Mouse (Mus musculus) heart, embryonic 16.5 days (tissue): ENCODE results near the gene Adgrl2. TPM values are rescaled to one million over a fixed set of nuclear protein-coding genes. Genes with fewer than 3 reads are reported as not detected.

ENCODE experiments used
- ATAC-seq: fragments of 200-750 bp; cut with Nextera tagmentation; replicated peaks from 2 replicates; pipeline ENCODE4 v1.8.0; 2017; ENCODE audit warnings: moderate number of reproducible peaks; ENCODE audit not compliant: insufficient read depth, low FRiP score; ENCODE audit errors: extremely low read depth
- H3K27ac ChIP-seq: fragments of 300-500 bp; sonication (generic); 2 replicates; pipeline ENCODE4 v1.5.1; 2014; ENCODE audit warnings: mild to moderate bottlenecking, low read length, control low read depth, moderate library complexity
- H3K27me3 ChIP-seq: fragments of 300-500 bp; sonication (generic); 2 replicates; pipeline ENCODE4 v1.6.1; 2014; ENCODE audit warnings: low read length, mixed read lengths; ENCODE audit not compliant: control insufficient read depth, insufficient read depth
- H3K36me3 ChIP-seq: fragments of 300-500 bp; sonication (generic); 2 replicates; pipeline ENCODE4 v1.6.1; 2014; ENCODE audit not compliant: control insufficient read depth, insufficient read depth
- H3K4me1 ChIP-seq: fragments of 300-500 bp; sonication (generic); 2 replicates; pipeline ENCODE4 v1.6.1; 2014; ENCODE audit warnings: low read length, mixed read lengths; ENCODE audit not compliant: control insufficient read depth, insufficient read depth
- H3K4me2 ChIP-seq: fragments of 300-500 bp; sonication (generic); 2 replicates; pipeline ENCODE4 v1.6.1; 2014; ENCODE audit warnings: low read depth, mild to moderate bottlenecking, control low read depth, low read length
- H3K4me3 ChIP-seq: fragments of 300-500 bp; sonication (generic); 2 replicates; pipeline ENCODE4 v1.5.1; 2014; ENCODE audit warnings: mild to moderate bottlenecking, control low read depth, low read length
- H3K9ac ChIP-seq: fragments of 300-500 bp; sonication (generic); 2 replicates; pipeline ENCODE4 v1.6.1; 2014; ENCODE audit warnings: low read length, control low read depth
- H3K9me3 ChIP-seq: fragments of 300-500 bp; sonication (generic); replicated peaks from 2 replicates; pipeline ENCODE4 v1.6.1; 2016; ENCODE audit warnings: low read length; ENCODE audit not compliant: control insufficient read depth
- WGBS: fragments of 180-500 bp; shearing (Covaris S2); extraction: QIAGEN DNeasy Blood & Tissue Kit; methylation state at CpG from one replicate; pipeline ENCODE4 v1.1.7; 2014; 5-methylcytosine and 5-hydroxymethylcytosine counted together
- polyA plus RNA-seq: library from polyadenylated mRNA; unstranded; fragments of >200 nt; fragmentation: Nextera tagmentation; extraction: Ambion mirVana; gene quantifications from 2 replicates; pipeline ENCODE4 v1.2.1, GENCODE M21; 2015

Gene Adgrl2
- polyA plus RNA-seq, 1 experiment from 2014 or later, result 32.7 TPM

DNA sequence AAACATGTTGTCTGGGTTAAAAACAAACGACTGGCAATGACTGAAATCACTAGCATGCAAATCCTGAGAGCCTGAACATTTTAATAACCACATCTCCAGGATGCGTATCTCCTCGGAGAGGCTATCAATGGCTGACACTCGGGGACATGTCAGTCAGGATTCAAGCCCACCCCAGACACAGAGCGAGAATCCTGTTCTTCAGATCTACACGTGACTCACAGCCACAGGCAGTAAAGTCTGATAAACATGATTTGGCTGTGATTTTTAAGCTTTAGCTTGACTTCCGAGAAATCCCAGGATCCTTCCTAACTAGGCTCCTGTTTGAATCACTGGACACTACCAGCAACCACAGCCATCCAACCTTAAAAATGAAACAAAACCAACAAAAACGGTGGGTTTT, 44.8 kb downstream of the Adgrl2 start:
- Histone ChIP-seq H3K4me1 (peaks cover 14% of the 10 kb centered on the region), H3K27ac (no peak overlapping the region)

DNA sequence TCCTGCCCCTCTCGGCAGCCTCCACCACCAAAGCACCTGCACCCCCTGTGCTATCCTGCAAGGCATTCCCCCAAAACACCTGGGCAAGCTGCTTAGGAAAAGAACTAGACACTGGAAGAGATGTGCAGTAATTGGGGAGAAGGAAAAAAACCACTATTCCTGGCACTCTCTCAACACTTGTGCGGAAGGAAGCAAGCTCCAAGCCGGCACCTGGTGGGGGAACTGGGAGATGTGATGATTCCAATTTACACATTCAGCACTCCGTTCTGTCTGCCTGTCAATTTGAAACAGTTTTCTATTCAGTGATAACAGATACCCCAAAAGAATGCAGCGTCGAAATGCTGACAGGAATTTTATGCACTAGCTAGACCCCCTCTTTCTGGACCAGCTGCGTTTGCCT, 50.9 kb downstream of the Adgrl2 start:
- Histone ChIP-seq H3K36me3 (no peaks in the 10 kb centered on the region), H3K4me2 (no peak overlapping the region), H3K27me3 (no peaks in the 10 kb centered on the region), H3K27ac (no peak overlapping the region), H3K9me3 (no peaks in the 10 kb centered on the region), H3K9ac (no peak overlapping the region), H3K4me3 (no peak overlapping the region), H3K4me1 (peaks cover 21% of the 10 kb centered on the region)
- ATAC-seq, result no peak
- WGBS, result 16% methylated on average over 7 of the region's 7 CpGs

More for the DNA sequence above, 44.8 kb downstream of the Adgrl2 start:
- H3K9me3 ChIP-seq, result no peaks in the 10 kb centered on the region
- H3K4me2 ChIP-seq, result peak overlapping the region; percentile 42
- H3K4me3 ChIP-seq, result no peak overlapping the region
- ATAC-seq, result no peak
- WGBS, result 37% methylated on average over 8 of the region's 8 CpGs
- no peaks in the 10 kb centered on the region for H3K27me3 ChIP-seq
- no peaks in the 10 kb centered on the region for H3K36me3 ChIP-seq
- H3K9ac ChIP-seq, result no peak overlapping the region

DNA sequence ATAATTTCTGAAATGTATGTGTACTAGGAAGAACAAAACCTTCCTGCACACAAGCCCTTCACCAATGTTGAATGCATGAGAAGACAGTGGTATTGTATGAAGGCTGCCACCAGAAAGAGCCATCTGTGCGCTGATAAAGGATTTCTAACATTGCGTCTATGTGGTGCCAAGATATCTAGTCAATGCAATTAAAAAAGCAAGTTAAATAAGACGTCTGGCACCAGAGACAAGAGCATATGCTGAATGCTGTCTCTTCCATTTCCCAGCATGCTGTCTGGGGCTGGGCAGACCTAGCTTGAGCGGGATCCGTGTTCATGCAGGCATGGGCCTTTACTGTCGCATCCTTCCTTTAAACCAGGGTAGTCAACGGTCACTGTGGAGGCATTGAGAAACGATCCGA, 55.3 kb downstream of the Adgrl2 start:
- ATAC-seq, result no peak
- Histone ChIP-seq H3K4me3 (no peak overlapping the region), H3K9me3 (no peaks in the 10 kb centered on the region), H3K27ac (no peak overlapping the region; the same call in 1 of the 2 replicates), H3K4me2 (no peak overlapping the region; the same call in 1 of the 2 replicates), H3K9ac (no peak overlapping the region), H3K36me3 (no peaks in the 10 kb centered on the region), H3K27me3 (no peaks in the 10 kb centered on the region), H3K4me1 (peaks cover 22% of the 10 kb centered on the region)
- WGBS, result 66% methylated on average over 9 of the region's 9 CpGs

DNA sequence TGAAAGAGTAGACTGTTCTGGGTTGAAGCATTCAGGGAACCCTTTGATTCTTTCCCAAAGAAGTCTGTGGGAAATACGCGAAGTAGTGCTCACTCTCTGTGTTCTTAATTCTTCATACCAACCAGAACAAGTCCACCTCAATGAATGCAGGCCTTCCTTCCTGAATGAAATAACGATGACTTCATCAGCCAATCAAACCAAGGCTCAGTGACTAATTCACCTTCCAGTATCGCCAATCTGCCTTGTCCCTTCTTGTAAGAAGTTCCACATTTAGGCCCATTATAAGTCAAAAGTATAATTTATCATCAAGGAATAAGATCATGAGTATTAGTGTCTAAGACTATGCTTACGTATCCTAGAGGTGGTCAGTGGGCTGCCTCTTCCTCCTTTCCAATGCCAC, 56.1 kb downstream of the Adgrl2 start:
- H3K27ac ChIP-seq, result 0 out of 2 replicates have a peak overlapping the region, but pooled peaks have one; percentile 16
- no peak overlapping the region for H3K4me3 ChIP-seq
- H3K4me2 ChIP-seq, result no peak overlapping the region
- H3K9ac ChIP-seq, result no peak overlapping the region
- 78% methylated on average over 5 of the region's 5 CpGs for WGBS
- no peak for ATAC-seq
- H3K9me3 ChIP-seq, result no peaks in the 10 kb centered on the region
- peaks cover 19% of the 10 kb centered on the region for H3K4me1 ChIP-seq
- no peaks in the 10 kb centered on the region for H3K27me3 ChIP-seq
- H3K36me3 ChIP-seq, result no peaks in the 10 kb centered on the region

DNA sequence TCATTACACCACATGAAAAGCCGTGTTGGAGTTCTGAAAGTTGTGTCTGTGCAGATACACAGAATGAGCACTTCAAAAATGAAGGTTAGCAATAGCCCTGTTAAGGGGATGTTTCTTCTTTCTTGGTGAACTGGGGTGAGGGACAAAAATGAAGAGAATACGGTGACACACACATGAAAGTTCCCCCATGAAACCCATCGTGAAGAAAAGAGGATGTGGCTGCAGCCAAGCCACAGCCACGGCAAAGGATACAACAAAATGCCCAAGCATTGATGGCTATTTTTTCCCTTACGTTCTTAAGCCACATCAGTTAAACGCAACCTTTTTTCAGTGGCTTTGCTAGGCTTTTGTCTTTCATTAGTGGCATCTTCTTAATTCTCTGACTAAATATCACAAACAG, 57.2 kb downstream of the Adgrl2 start:
- ATAC-seq, result no peak
- H3K4me1 ChIP-seq, result peaks cover 19% of the 10 kb centered on the region
- WGBS, result 83% methylated on average over 6 of the region's 6 CpGs
- no peak overlapping the region for H3K4me3 ChIP-seq
- H3K4me2 ChIP-seq, result no peak overlapping the region
- H3K9me3 ChIP-seq, result no peaks in the 10 kb centered on the region
- no peak overlapping the region for H3K27ac ChIP-seq
- no peaks in the 10 kb centered on the region for H3K27me3 ChIP-seq
- no peaks in the 10 kb centered on the region for H3K36me3 ChIP-seq
- H3K9ac ChIP-seq, result no peak overlapping the region

DNA sequence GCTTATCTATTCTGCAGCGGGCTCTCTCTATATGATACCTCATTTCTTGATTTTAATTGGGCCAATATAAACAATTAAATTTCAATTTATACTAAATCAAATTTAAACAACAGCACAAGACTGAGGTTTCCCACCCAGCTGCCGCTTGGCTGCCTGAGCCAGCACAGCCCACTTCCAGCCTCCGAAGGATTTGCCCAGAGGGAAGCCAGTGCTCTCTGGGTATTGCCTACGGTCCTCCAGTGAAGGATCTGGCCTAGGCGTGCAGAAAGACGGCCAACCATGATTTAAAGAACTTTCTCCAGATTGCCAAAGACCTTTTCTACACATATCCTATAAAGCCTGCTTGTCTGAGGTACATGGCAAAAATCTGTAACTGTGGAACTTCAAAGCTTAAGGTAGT, 59.4 kb downstream of the Adgrl2 start:
- Histone ChIP-seq H3K4me2 (no peak overlapping the region), H3K9ac (no peak overlapping the region), H3K27ac (no peak overlapping the region), H3K9me3 (no peaks in the 10 kb centered on the region), H3K36me3 (no peaks in the 10 kb centered on the region), H3K4me1 (peaks cover 28% of the 10 kb centered on the region), H3K4me3 (no peak overlapping the region), H3K27me3 (no peaks in the 10 kb centered on the region)
- ATAC-seq, result no peak
- 80% methylated on average over 6 of the region's 6 CpGs for WGBS

DNA sequence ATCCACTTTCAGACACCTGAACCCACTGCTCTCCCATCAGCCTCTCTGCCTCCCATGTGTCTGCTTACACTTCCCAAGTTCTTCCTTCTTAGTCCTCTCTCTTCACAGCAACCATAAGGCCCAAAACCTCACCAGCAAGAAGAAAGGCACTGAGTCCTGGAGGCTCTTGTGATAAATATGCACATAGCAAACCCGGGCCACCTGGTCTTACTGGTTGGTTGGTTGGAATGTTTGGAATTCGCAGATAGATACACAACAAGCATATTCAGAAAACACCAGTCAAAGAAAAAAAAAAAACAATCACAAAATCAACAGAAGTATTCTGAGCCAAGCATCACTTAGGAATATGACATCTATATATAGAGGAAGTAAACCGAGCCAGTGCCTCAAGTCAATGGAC, 64.0 kb downstream of the Adgrl2 start:
- 51% methylated on average over 3 of the region's 3 CpGs for WGBS
- ATAC-seq, result no peak
- Histone ChIP-seq H3K4me3 (no peak overlapping the region), H3K27ac (no peak overlapping the region), H3K27me3 (no peaks in the 10 kb centered on the region), H3K4me1 (peaks cover 22% of the 10 kb centered on the region), H3K4me2 (no peak overlapping the region), H3K9ac (no peak overlapping the region), H3K9me3 (no peaks in the 10 kb centered on the region; the same call in 1 of the 2 replicates), H3K36me3 (no peaks in the 10 kb centered on the region)

DNA sequence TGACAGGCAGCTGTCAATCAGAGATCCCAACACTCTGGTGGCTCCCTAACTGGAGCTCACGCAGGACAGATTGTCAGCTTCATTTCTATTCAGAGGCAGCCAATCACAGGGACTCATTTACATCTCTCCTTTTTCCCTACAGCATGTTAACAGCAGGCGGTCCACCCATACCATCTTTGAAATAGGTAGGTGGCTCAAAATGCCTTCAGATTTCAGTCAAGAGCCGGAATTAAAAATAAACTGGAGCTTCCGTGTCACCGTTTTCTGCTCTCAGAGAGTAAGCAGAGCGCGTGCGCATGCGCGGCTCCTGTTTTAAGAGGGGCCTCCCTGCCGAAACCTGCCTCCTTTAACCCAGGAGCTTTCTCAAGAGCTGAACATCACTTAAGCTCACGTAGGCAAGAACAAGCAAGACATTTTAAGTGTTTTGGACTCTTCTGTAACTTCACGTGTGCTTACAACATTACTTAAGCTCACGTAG, 67.7 kb downstream of the Adgrl2 start:
- no peaks in the 10 kb centered on the region for H3K27me3 ChIP-seq
- H3K4me1 ChIP-seq, result peaks cover 33% of the 10 kb centered on the region
- no peak overlapping the region; the same call in 1 of the 2 replicates for H3K27ac ChIP-seq
- H3K9me3 ChIP-seq, result no peaks in the 10 kb centered on the region; the same call in 1 of the 2 replicates
- 0 out of 2 replicates have a peak, but pooled peaks cover 3% of the 10 kb centered on the region for H3K36me3 ChIP-seq
- 61% methylated on average over 14 of the region's 14 CpGs for WGBS
- H3K4me3 ChIP-seq, result peak overlapping the region; percentile 44
- H3K9ac ChIP-seq, result peak overlapping the region; percentile 34
- peak overlapping the region; percentile 45 for H3K4me2 ChIP-seq
- ATAC-seq, result no peak

DNA sequence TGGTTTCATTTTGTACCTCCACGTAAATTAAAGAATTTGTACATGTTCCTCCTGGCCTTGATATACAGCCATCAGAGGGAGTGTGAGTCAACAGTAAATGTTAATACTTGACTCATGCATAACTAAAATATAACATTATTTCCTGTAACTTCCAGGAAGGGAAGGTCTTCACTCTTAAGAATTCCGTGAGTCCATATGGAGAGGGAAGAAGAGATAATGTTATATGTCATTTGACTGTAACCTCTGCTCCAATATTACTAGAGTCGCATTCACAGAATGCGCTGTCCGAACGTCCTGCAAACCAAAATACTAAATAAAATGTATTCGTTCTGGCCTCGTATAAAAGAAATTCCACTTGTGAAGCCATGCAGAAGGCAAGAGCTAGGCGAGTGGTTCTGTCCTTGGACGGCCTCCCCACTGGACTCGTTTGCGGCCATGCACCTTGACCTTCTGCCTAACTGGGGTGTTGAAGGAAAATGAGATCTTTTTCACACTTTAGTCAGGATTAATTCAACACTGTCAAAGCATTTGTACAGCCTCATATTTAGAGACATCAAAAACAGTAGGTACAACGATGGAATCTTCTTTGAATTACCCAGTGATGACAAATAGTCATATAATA, 68.3 kb downstream of the Adgrl2 start:
- H3K9me3 ChIP-seq, result no peaks in the 10 kb centered on the region; the same call in 1 of the 2 replicates
- H3K9ac ChIP-seq, result no peak overlapping the region; the same call in 1 of the 2 replicates
- peaks cover 33% of the 10 kb centered on the region for H3K4me1 ChIP-seq
- no peak overlapping the region; the same call in 1 of the 2 replicates for H3K27ac ChIP-seq
- no peak for ATAC-seq
- H3K4me2 ChIP-seq, result peak overlapping the region; percentile 45
- peak overlapping the region; percentile 44 for H3K4me3 ChIP-seq
- H3K36me3 ChIP-seq, result 0 out of 2 replicates have a peak, but pooled peaks cover 3% of the 10 kb centered on the region
- 81% methylated on average over 13 of the region's 13 CpGs for WGBS
- no peaks in the 10 kb centered on the region for H3K27me3 ChIP-seq
